Mouse (Mus musculus): Measurements from ENCODE around the gene Cnih1. TPM values are rescaled to one million over a fixed set of nuclear protein-coding genes. Genes with fewer than 3 reads are reported as not detected.
"Not testable (repeated sequence)": the region's sequence is repeated elsewhere in the genome, so short reads cannot be mapped to it uniquely, and the experiment has no call there.

Gene Cnih1
- polyA plus RNA-seq, 1 experiment from 2014 or later: 174 TPM

- no peaks in the 10 kb centered on the region for H3K36me3 ChIP-seq (ENCODE audit: control insufficient read depth, insufficient read depth, low read length)
- no peak overlapping the region for H3K27ac ChIP-seq (replicated peaks in 1 of 2; ENCODE audit: control insufficient read depth in 1 of 2, insufficient read depth in 1 of 2, low read depth in 2 of 2, low read length in 2 of 2)
- no peaks in the 10 kb centered on the region for H3K4me1 ChIP-seq (ENCODE audit: control insufficient read depth in 2 of 2, insufficient read depth in 2 of 2, low read length in 2 of 2)
- no peaks in the 10 kb centered on the region for H3K27me3 ChIP-seq (ENCODE audit: control insufficient read depth, insufficient read depth, low read length)
- no peak overlapping the region for H3K9ac ChIP-seq (ENCODE audit: low read length)
- WGBS: 90% methylated on average over 8 of the region's 8 CpGs
- H3K4me2 ChIP-seq (ENCODE audit: low read length): no peak overlapping the region
- no peak overlapping the region for H3K4me3 ChIP-seq (ENCODE audit: control insufficient read depth in 1 of 2, insufficient read depth in 1 of 2, low read depth in 1 of 2, low read length in 2 of 2)
- peak; percentile 56; the same call in 1 of the 2 replicates for ATAC-seq (ENCODE audit: insufficient number of reproducible peaks, insufficient read depth, low FRiP score, low read depth)
- no peaks in the 10 kb centered on the region for H3K9me3 ChIP-seq (ENCODE audit: control insufficient read depth, low read length)
Observed at GRCm38 (mm10) chr14:46745413-46745812, 42.8 kb downstream of the Cnih1 start.

- H3K27me3 ChIP-seq (ENCODE audit: control insufficient read depth, insufficient read depth, low read length): no peaks in the 10 kb centered on the region
- H3K9ac ChIP-seq (ENCODE audit: low read length): no peak overlapping the region
- H3K4me2 ChIP-seq (ENCODE audit: low read length): no peak overlapping the region
- no peak overlapping the region for H3K4me3 ChIP-seq (ENCODE audit: control insufficient read depth in 1 of 2, insufficient read depth in 1 of 2, low read depth in 1 of 2, low read length in 2 of 2)
- ATAC-seq (ENCODE audit: insufficient number of reproducible peaks, insufficient read depth, low FRiP score, low read depth): no peak
- H3K36me3 ChIP-seq (ENCODE audit: control insufficient read depth, insufficient read depth, low read length): no peaks in the 10 kb centered on the region
- H3K27ac ChIP-seq (replicated peaks in 1 of 2; ENCODE audit: control insufficient read depth in 1 of 2, insufficient read depth in 1 of 2, low read depth in 2 of 2, low read length in 2 of 2): no peak overlapping the region
- H3K4me1 ChIP-seq (ENCODE audit: control insufficient read depth in 2 of 2, insufficient read depth in 2 of 2, low read length in 2 of 2): no peaks in the 10 kb centered on the region
- WGBS: 81% methylated on average over 2 of the region's 2 CpGs
- no peaks in the 10 kb centered on the region for H3K9me3 ChIP-seq (ENCODE audit: control insufficient read depth, low read length)
Observed at GRCm38 (mm10) chr14:46742674-46743073, 45.5 kb downstream of the Cnih1 start.

- H3K4me3 ChIP-seq (ENCODE audit: control insufficient read depth in 1 of 2, insufficient read depth in 1 of 2, low read depth in 1 of 2, low read length in 2 of 2); H3K27me3 ChIP-seq (ENCODE audit: control insufficient read depth, insufficient read depth, low read length); H3K4me2 ChIP-seq (ENCODE audit: low read length); H3K27ac ChIP-seq (replicated peaks in 1 of 2; ENCODE audit: control insufficient read depth in 1 of 2, insufficient read depth in 1 of 2, low read depth in 2 of 2, low read length in 2 of 2); ATAC-seq (ENCODE audit: insufficient number of reproducible peaks, insufficient read depth, low FRiP score, low read depth); H3K36me3 ChIP-seq (ENCODE audit: control insufficient read depth, insufficient read depth, low read length); H3K9ac ChIP-seq (ENCODE audit: low read length); H3K4me1 ChIP-seq (ENCODE audit: control insufficient read depth in 2 of 2, insufficient read depth in 2 of 2, low read length in 2 of 2); H3K9me3 ChIP-seq (ENCODE audit: control insufficient read depth, low read length): not testable (repeated sequence)
Observed at GRCm38 (mm10) chr14:46737346-46737745, 50.9 kb downstream of the Cnih1 start.

- Histone ChIP-seq H3K4me1 (ENCODE audit: control insufficient read depth in 2 of 2, insufficient read depth in 2 of 2, low read length in 2 of 2) (no peaks in the 10 kb centered on the region), H3K4me3 (ENCODE audit: control insufficient read depth in 1 of 2, insufficient read depth in 1 of 2, low read depth in 1 of 2, low read length in 2 of 2) (no peak overlapping the region), H3K4me2 (ENCODE audit: low read length) (no peak overlapping the region), H3K27ac (replicated peaks in 1 of 2; ENCODE audit: control insufficient read depth in 1 of 2, insufficient read depth in 1 of 2, low read depth in 2 of 2, low read length in 2 of 2) (no peak overlapping the region), H3K9me3 (ENCODE audit: control insufficient read depth, low read length) (no peaks in the 10 kb centered on the region), H3K9ac (ENCODE audit: low read length) (no peak overlapping the region), H3K36me3 (ENCODE audit: control insufficient read depth, insufficient read depth, low read length) (no peaks in the 10 kb centered on the region), H3K27me3 (ENCODE audit: control insufficient read depth, insufficient read depth, low read length) (no peaks in the 10 kb centered on the region)
- WGBS: 75% methylated on average over 4 of the region's 4 CpGs
- no peak for ATAC-seq (ENCODE audit: insufficient number of reproducible peaks, insufficient read depth, low FRiP score, low read depth)
Observed at GRCm38 (mm10) chr14:46736366-46736765, 51.8 kb downstream of the Cnih1 start.

GRCm38 (mm10) chr14:46734761-46735455, 53.3 kb downstream of the Cnih1 start:
- H3K27me3 ChIP-seq (ENCODE audit: control insufficient read depth, insufficient read depth, low read length): no peaks in the 10 kb centered on the region
- no peaks in the 10 kb centered on the region for H3K9me3 ChIP-seq (ENCODE audit: control insufficient read depth, low read length)
- 80% methylated on average over 14 of the region's 14 CpGs for WGBS
- no peak overlapping the region for H3K9ac ChIP-seq (ENCODE audit: low read length)
- H3K27ac ChIP-seq (replicated peaks in 1 of 2; ENCODE audit: control insufficient read depth in 1 of 2, insufficient read depth in 1 of 2, low read depth in 2 of 2, low read length in 2 of 2): no peak overlapping the region
- no peak for ATAC-seq (ENCODE audit: insufficient number of reproducible peaks, insufficient read depth, low FRiP score, low read depth)
- H3K4me3 ChIP-seq (ENCODE audit: control insufficient read depth in 1 of 2, insufficient read depth in 1 of 2, low read depth in 1 of 2, low read length in 2 of 2): no peak overlapping the region
- H3K36me3 ChIP-seq (ENCODE audit: control insufficient read depth, insufficient read depth, low read length): no peaks in the 10 kb centered on the region
- H3K4me1 ChIP-seq (ENCODE audit: control insufficient read depth in 2 of 2, insufficient read depth in 2 of 2, low read length in 2 of 2): no peaks in the 10 kb centered on the region
- no peak overlapping the region for H3K4me2 ChIP-seq (ENCODE audit: low read length)

- no peaks in the 10 kb centered on the region for H3K4me1 ChIP-seq (ENCODE audit: control insufficient read depth in 2 of 2, insufficient read depth in 2 of 2, low read length in 2 of 2)
- no peaks in the 10 kb centered on the region for H3K9me3 ChIP-seq (ENCODE audit: control insufficient read depth, low read length)
- 72% methylated on average over 5 of the region's 5 CpGs for WGBS
- H3K4me2 ChIP-seq (ENCODE audit: low read length): no peak overlapping the region
- no peak overlapping the region for H3K9ac ChIP-seq (ENCODE audit: low read length)
- H3K4me3 ChIP-seq (ENCODE audit: control insufficient read depth in 1 of 2, insufficient read depth in 1 of 2, low read depth in 1 of 2, low read length in 2 of 2): no peak overlapping the region
- no peaks in the 10 kb centered on the region for H3K27me3 ChIP-seq (ENCODE audit: control insufficient read depth, insufficient read depth, low read length)
- ATAC-seq (ENCODE audit: insufficient number of reproducible peaks, insufficient read depth, low FRiP score, low read depth): no peak
- H3K27ac ChIP-seq (replicated peaks in 1 of 2; ENCODE audit: control insufficient read depth in 1 of 2, insufficient read depth in 1 of 2, low read depth in 2 of 2, low read length in 2 of 2): no peak overlapping the region
- no peaks in the 10 kb centered on the region for H3K36me3 ChIP-seq (ENCODE audit: control insufficient read depth, insufficient read depth, low read length)
Observed at GRCm38 (mm10) chr14:46734262-46734661, 53.9 kb downstream of the Cnih1 start.

- Histone ChIP-seq H3K9ac (ENCODE audit: low read length) (no peak overlapping the region), H3K4me2 (ENCODE audit: low read length) (no peak overlapping the region), H3K9me3 (ENCODE audit: control insufficient read depth, low read length) (no peaks in the 10 kb centered on the region), H3K27me3 (ENCODE audit: control insufficient read depth, insufficient read depth, low read length) (no peaks in the 10 kb centered on the region), H3K36me3 (ENCODE audit: control insufficient read depth, insufficient read depth, low read length) (no peaks in the 10 kb centered on the region), H3K27ac (replicated peaks in 1 of 2; ENCODE audit: control insufficient read depth in 1 of 2, insufficient read depth in 1 of 2, low read depth in 2 of 2, low read length in 2 of 2) (no peak overlapping the region), H3K4me1 (ENCODE audit: control insufficient read depth in 2 of 2, insufficient read depth in 2 of 2, low read length in 2 of 2) (no peaks in the 10 kb centered on the region), H3K4me3 (ENCODE audit: control insufficient read depth in 1 of 2, insufficient read depth in 1 of 2, low read depth in 1 of 2, low read length in 2 of 2) (no peak overlapping the region)
- WGBS: 52% methylated on average over 3 of the region's 3 CpGs
- no peak for ATAC-seq (ENCODE audit: insufficient number of reproducible peaks, insufficient read depth, low FRiP score, low read depth)
Observed at GRCm38 (mm10) chr14:46725743-46726142, 62.5 kb downstream of the Cnih1 start.

Data from heart, embryonic 14.5 days (tissue).